Mouse (Mus musculus) kidney, embryonic 14.5 days (tissue): ENCODE results near the gene Epb41. TPM values are rescaled to one million over a fixed set of nuclear protein-coding genes. Genes with fewer than 3 reads are reported as not detected.

Experiments used
- ATAC-seq: fragments of 200-750 bp; cut with Nextera tagmentation; 2 replicates; pipeline ENCODE4 v1.8.0; 2017; ENCODE audit warnings: moderate number of reproducible peaks, mild to moderate bottlenecking, moderate TSS enrichment, moderate library complexity; ENCODE audit not compliant: low FRiP score, low TSS enrichment
- H3K27ac ChIP-seq: fragments of 300-500 bp; sonication (generic); 2 replicates; pipeline ENCODE4 v1.5.1; 2014; ENCODE audit warnings: low read depth, mild to moderate bottlenecking, low read length, moderate library complexity, mixed read lengths
- H3K27me3 ChIP-seq: fragments of 300-500 bp; sonication (generic); 2 replicates; pipeline ENCODE4 v1.6.1; 2014; ENCODE audit warnings: mild to moderate bottlenecking, low read length; ENCODE audit not compliant: control insufficient read depth, insufficient read depth
- H3K36me3 ChIP-seq: fragments of 300-500 bp; sonication (generic); 2 replicates; pipeline ENCODE4 v1.6.1; 2014; ENCODE audit warnings: low read length, mixed read lengths; ENCODE audit not compliant: control insufficient read depth, insufficient read depth
- H3K4me1 ChIP-seq: fragments of 300-500 bp; sonication (generic); 2 replicates; pipeline ENCODE4 v1.6.1; 2014; ENCODE audit warnings: low read length, mixed read lengths; ENCODE audit not compliant: control insufficient read depth, insufficient read depth
- H3K4me2 ChIP-seq: fragments of 300-500 bp; sonication (generic); replicated peaks from 2 replicates; pipeline ENCODE4 v1.6.1; 2014; ENCODE audit warnings: low read depth, mild to moderate bottlenecking, low read length
- H3K4me3 ChIP-seq: fragments of 300-500 bp; sonication (generic); 2 replicates; pipeline ENCODE4 v1.5.1; 2014; ENCODE audit warnings: mild to moderate bottlenecking, low read length
- H3K9ac ChIP-seq: fragments of 300-500 bp; sonication (generic); 2 replicates; pipeline ENCODE4 v1.6.1; 2014; ENCODE audit warnings: low read depth, mild to moderate bottlenecking, low read length, moderate library complexity
- H3K9me3 ChIP-seq: fragments of 300-500 bp; sonication (generic); 2 replicates; pipeline ENCODE4 v1.6.1; 2016; ENCODE audit warnings: low read length; ENCODE audit not compliant: control insufficient read depth
- WGBS: fragments of 180-500 bp; shearing (Covaris S2); extraction: QIAGEN DNeasy Blood & Tissue Kit; methylation state at CpG from one replicate; pipeline ENCODE4 v1.1.7; 2014; 5-methylcytosine and 5-hydroxymethylcytosine counted together
- polyA plus RNA-seq: library from polyadenylated mRNA; unstranded; fragments of >200 nt; fragmentation: Nextera tagmentation; extraction: Ambion mirVana; gene quantifications from 2 replicates; pipeline ENCODE4 v1.2.1, GENCODE M21; 2014

Epb41 gene
- polyA plus RNA-seq, 1 experiment from 2014 or later = 78.5 TPM

DNA sequence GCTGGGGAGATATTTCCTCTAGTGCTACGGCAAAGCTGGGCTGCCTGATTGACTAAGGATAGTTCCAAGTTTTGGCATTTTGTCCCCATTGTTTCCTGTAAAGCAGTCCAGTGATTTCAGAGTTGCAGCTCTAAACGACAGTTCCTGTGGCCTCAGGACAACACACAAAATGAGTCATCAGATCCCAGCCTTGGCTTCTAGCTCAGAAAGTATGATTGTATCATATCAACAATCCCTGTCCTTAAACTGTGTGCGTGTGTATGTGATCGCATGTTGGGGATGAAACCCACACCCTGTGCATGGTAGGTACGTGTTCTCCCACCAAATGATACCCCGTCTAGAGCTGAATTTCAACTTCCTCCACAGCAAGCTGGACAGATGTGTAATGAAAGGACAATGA lies 146.0 kb downstream of the Epb41 start:
- H3K36me3 ChIP-seq = peaks cover 60% of the 10 kb centered on the region
- H3K9ac ChIP-seq = no peak overlapping the region

DNA sequence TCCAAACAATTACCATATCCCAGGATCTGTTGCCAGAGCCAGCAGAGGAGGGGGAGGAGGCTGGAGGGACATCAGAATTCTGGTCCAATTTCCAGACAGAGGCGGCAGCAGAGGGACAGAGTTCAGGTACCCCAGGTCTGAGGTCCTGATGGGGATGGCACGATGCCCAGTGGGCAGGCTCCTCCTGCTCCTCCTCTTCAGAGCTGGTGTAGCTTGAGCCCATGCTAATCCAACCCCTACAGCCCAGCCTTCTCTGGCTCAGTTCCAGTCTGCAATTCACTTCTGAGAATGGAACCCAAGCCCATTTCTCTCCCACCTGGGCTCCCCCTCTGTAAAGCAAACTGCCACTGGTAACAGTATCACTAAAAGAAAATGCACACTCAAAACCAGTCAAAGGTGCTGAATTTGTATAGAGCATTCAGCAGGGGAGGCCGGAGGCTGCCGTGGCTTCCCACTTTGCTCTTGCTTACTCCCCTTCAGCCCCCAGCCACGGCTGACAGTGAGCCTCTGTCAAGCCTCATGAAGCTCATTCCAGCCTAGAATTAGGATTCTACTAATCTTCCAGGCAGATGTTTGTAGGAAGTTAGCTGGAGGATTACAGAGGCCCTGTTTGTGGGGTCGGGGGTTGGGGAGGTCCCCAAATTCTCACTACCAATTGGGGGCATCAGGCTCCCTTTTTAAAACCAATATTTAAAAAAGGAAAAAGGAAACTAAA lies 150.9 kb downstream of the Epb41 start:
- H3K9me3 ChIP-seq = no peaks in the 10 kb centered on the region
- no peak overlapping the region for H3K4me2 ChIP-seq
- H3K36me3 ChIP-seq = peaks cover 41% of the 10 kb centered on the region
- no peak for ATAC-seq
- 63% methylated on average over 6 of the region's 6 CpGs for WGBS
- H3K9ac ChIP-seq = 0 out of 2 replicates have a peak overlapping the region, but pooled peaks have one; percentile 31
- H3K4me1 ChIP-seq = peaks cover 26% of the 10 kb centered on the region
- no peak overlapping the region for H3K4me3 ChIP-seq
- no peak overlapping the region for H3K27ac ChIP-seq
- peaks cover 17% of the 10 kb centered on the region for H3K27me3 ChIP-seq

More for the DNA sequence above, 146.0 kb downstream of the Epb41 start:
- Histone ChIP-seq H3K27ac (no peak overlapping the region), H3K4me2 (no peak overlapping the region), H3K27me3 (no peaks in the 10 kb centered on the region), H3K9me3 (no peaks in the 10 kb centered on the region), H3K4me1 (peaks cover 5% of the 10 kb centered on the region; the same call in 1 of the 2 replicates), H3K4me3 (no peak overlapping the region)
- WGBS = 87% methylated on average over 6 of the region's 6 CpGs
- ATAC-seq = no peak

DNA sequence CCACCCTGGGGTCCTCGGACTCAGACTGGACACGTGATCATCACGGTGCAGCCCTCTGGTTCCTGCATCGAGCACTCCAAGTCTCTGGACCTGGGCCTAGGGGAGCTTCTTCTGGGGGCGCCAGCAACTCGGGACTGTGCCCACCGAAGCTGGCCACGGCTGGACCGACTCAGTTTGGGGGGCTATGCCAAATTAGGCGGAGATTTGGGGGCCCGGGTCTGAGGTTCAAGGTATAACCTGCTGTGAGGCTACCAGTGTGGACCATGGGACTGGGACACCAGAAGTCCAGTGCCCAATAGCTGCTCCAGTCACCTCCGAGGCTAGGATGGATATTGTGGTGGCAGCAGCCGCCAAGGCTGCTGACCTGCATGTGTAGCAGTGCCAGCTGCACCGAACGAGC lies 152.7 kb downstream of the Epb41 start:
- Histone ChIP-seq H3K4me2 (peak overlapping the region; percentile 89), H3K9me3 (no peaks in the 10 kb centered on the region), H3K4me1 (peaks cover 40% of the 10 kb centered on the region), H3K36me3 (peaks cover 25% of the 10 kb centered on the region), H3K9ac (peak overlapping the region; percentile 77), H3K27ac (no peak overlapping the region), H3K27me3 (peaks cover 17% of the 10 kb centered on the region), H3K4me3 (peak overlapping the region; percentile 60)
- 61% methylated on average over 15 of the region's 15 CpGs for WGBS
- ATAC-seq = no peak

DNA sequence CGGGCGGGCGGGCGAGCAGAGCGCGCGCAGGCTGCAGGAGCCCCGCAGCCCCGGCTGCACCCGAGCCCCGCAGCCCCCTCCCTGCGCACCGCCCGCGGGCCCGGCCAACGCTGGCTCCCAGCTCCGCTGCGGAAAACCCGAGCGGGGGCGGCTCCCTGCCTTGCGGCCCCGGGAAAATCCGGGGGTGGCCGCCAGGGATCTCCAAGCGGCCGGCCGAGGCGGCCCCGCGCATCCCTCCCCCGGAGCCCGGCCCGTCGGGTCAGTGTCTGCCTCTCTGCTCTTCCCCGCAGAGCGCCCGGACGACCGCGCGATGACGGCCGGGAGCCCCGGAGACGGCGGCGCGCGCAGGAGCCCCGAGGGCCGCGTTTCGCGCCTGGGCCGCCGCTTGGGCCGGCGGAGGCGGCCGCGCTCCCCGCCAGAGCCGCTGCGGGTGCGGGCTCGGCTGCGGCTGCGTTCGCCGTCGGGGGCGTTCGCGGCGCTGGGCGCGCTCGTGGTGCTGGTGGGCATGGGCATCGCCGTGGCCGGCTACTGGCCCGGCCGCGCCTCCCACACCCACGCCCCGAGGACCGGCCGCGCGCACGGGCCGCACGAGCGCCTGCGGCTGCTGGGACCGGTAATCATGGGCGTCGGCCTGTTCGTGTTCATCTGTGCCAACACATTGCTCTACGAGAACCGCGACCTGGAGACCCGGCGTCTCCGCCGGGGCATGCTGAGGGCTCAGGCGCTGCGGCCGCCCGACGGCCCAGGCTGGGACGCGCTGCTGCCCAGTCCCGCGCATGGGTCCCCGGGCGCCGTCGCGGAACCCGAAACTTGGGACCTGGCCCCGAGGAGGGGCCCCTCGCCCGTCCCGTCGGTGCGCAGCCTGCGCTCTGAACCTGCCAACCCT lies 153.4 kb downstream of the Epb41 start, which contains the start of gene Tmem200b:
Gene Tmem200b, plus strand, starts transcription at position 311 of the 886 bp plus-strand sequence.
- peaks cover 21% of the 10 kb centered on the region for H3K36me3 ChIP-seq
- H3K4me3 ChIP-seq = peak within 1 kb of the TSS; percentile 60
- H3K27me3 ChIP-seq = peaks cover 17% of the 10 kb centered on the region
- 2% methylated on average over 108 of the region's 130 CpGs for WGBS
- no peaks in the 10 kb centered on the region for H3K9me3 ChIP-seq
- H3K4me1 ChIP-seq = peaks cover 46% of the 10 kb centered on the region
- H3K27ac ChIP-seq = peak within 1 kb of the TSS; percentile 73; the same call in 1 of the 2 replicates
- ATAC-seq = no peak
- peak within 1 kb of the TSS; percentile 77 for H3K9ac ChIP-seq
- H3K4me2 ChIP-seq = peak within 1 kb of the TSS; percentile 89

DNA sequence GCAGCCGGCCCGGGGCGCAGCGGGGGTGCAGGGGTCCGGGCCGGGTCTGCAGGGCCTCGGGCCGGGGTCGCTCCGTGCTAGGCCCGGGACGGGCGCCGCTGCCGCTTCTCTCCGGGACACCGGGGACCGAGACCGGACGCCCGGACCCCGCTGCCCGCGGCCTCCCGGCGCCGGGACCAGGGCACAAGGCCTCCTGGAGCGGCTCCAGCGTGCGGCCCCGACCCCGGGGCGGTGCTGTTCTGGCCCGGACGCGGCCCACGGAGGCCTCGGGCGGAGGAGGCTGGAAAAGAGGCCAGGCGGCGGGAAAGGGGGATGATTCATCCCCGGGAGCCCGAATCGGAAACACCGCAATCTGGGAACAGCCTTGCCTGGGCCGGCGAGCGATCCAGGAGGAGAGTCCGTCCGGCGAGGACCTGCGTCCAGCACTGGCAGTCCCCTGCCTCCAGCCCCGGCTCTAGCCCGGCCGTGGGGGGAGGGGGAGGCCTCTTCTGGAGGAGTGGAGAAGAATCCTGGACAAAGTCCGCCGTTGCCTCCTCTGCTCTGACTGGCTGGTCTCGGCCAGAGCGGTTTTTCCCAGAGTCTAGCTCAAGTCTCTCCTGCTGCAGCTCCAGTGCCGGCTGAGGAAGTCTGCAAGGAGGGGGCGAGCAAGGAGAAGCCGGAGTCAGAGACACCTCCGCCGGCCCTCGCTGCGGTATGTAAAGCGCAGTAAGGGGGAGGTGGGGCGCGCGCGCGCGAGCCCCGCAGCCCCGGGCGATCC lies 154.3 kb downstream of the Epb41 start:
- Histone ChIP-seq H3K27ac (peak overlapping the region; percentile 73; the same call in 1 of the 2 replicates), H3K36me3 (peaks cover 16% of the 10 kb centered on the region), H3K9me3 (no peaks in the 10 kb centered on the region), H3K9ac (peak overlapping the region; percentile 77), H3K4me1 (peaks cover 53% of the 10 kb centered on the region), H3K27me3 (peaks cover 22% of the 10 kb centered on the region), H3K4me3 (peak overlapping the region; percentile 60), H3K4me2 (peak overlapping the region; percentile 89)
- ATAC-seq = no peak
- under 1% methylated on average over 71 of the region's 76 CpGs for WGBS

DNA sequence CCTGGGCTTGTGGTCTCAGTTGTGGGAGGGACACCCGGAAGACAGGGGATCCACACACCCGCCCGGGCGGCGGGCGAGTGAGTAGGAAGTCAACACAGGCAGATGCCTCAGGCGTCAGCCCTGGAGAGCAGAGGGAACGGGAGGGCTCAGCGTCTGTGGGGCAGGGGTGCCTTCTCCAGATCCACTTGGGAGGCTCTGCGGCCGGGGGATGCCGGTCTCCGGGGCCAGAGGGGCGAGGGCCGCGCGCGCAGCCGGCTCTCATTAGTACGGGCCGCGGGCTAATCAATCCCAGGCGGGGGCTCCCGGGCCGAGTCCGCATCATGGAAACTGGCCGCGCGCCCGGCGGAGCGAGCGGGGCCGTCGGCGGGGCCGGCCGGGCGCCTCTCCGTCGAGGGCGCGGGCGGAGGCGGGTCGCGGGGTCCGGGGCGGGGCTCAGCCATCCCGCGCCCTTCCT lies 155.0 kb downstream of the Epb41 start:
- H3K27me3 ChIP-seq = peaks cover 27% of the 10 kb centered on the region

DNA sequence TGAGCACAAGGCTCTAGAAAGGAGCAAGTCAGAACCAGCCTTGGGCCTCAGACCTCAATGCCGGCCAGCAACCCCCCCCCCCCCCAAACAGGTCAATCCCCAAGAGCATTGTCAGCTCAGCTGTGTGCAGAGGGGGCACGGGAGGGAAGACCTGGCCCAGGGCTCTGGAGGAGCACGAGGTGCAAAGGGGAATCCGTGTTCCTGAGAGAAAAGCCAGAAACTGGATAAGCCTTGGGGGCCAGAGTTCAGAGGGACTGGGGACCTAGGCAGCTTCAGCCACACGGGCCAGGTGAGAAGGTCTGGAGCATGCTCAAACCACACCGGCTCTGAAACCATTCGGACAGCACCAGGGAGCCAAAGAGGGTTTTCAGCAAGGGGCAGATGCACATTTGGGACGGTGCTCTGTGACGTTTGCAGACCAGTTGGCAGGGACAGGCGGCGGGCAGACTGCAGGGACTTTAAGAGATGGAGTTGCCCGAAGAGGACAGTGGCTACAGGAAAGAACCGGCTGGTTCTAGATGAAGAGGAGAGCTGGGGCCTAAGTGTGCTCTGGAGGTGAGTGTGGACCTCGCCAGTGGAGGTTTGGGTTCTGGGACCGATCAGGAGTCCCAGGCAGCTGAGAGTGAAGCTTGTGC lies 155.5 kb downstream of the Epb41 start:
- Histone ChIP-seq H3K27me3 (peaks cover 27% of the 10 kb centered on the region), H3K4me2 (peak overlapping the region; percentile 89; the same call in 1 of the 2 replicates), H3K27ac (peak overlapping the region; percentile 38; the same call in 1 of the 2 replicates), H3K4me1 (peaks cover 58% of the 10 kb centered on the region), H3K9ac (peak overlapping the region; percentile 77), H3K4me3 (peak overlapping the region; percentile 60), H3K36me3 (peaks cover 9% of the 10 kb centered on the region), H3K9me3 (no peaks in the 10 kb centered on the region)
- WGBS = 16% methylated on average over 15 of the region's 15 CpGs
- ATAC-seq = no peak

More for the DNA sequence above, 155.0 kb downstream of the Epb41 start:
- 2% methylated on average over 49 of the region's 51 CpGs for WGBS
- ATAC-seq = no peak
- H3K4me3 ChIP-seq = peak overlapping the region; percentile 60
- no peaks in the 10 kb centered on the region for H3K9me3 ChIP-seq
- peaks cover 12% of the 10 kb centered on the region for H3K36me3 ChIP-seq
- peak overlapping the region; percentile 38; the same call in 1 of the 2 replicates for H3K27ac ChIP-seq
- H3K4me2 ChIP-seq = peak overlapping the region; percentile 89
- peaks cover 55% of the 10 kb centered on the region for H3K4me1 ChIP-seq
- H3K9ac ChIP-seq = peak overlapping the region; percentile 77
